Mouse (Mus musculus): ENCODE results near the gene Clptm1. TPM values are rescaled to one million over a fixed set of nuclear protein-coding genes. Genes with fewer than 3 reads are reported as not detected.

Gene Clptm1
- polyA plus RNA-seq, 1 experiment = 158 TPM

GRCm38 (mm10) chr7:19628536-19629360 lies 36.1 kb downstream of the Clptm1 start:
- 2% methylated on average over 57 of the region's 57 CpGs for WGBS
- peak; percentile 77 to 82 for DNase-seq
- no peak overlapping the region for H3K27ac ChIP-seq (ENCODE audit: insufficient read depth, low read length)
- H3K4me3 ChIP-seq (replicated peaks; ENCODE audit: insufficient read depth, low read depth, low read length) = peak overlapping the region; percentile 62
- TF ChIP-seq POLR2A (IDR thresholded peaks at IDR 0.05; ENCODE audit: borderline replicate concordance, insufficient read depth, low read length) (no peak), CTCF (IDR thresholded peaks at IDR 0.05; ENCODE audit: borderline replicate concordance, insufficient read depth, low read depth, low read length) (no peak)
- H3K27me3 ChIP-seq (ENCODE audit: control insufficient read depth, insufficient read depth, low read length) = no peaks in the 10 kb centered on the region
- peaks cover 5% of the 10 kb centered on the region; the same call in 1 of the 2 replicates for H3K4me1 ChIP-seq (ENCODE audit: control insufficient read depth, insufficient read depth, low read length)

- TF ChIP-seq CTCF (IDR thresholded peaks at IDR 0.05; ENCODE audit: borderline replicate concordance, insufficient read depth, low read depth, low read length) = no peak
- no peak for TF ChIP-seq POLR2A (IDR thresholded peaks at IDR 0.05; ENCODE audit: borderline replicate concordance, insufficient read depth, low read length)
- Histone ChIP-seq H3K27me3 (ENCODE audit: control insufficient read depth, insufficient read depth, low read length) (no peaks in the 10 kb centered on the region), H3K4me1 (ENCODE audit: control insufficient read depth, insufficient read depth, low read length) (peaks cover 5% of the 10 kb centered on the region; the same call in 1 of the 2 replicates), H3K27ac (ENCODE audit: insufficient read depth, low read length) (no peak overlapping the region), H3K4me3 (replicated peaks; ENCODE audit: insufficient read depth, low read depth, low read length) (peak overlapping the region; percentile 62)
- 15% methylated on average over 17 of the region's 17 CpGs for WGBS
- DNase-seq = no peak
Measured at GRCm38 (mm10) chr7:19628192-19628535, 36.7 kb downstream of the Clptm1 start.

DNA sequence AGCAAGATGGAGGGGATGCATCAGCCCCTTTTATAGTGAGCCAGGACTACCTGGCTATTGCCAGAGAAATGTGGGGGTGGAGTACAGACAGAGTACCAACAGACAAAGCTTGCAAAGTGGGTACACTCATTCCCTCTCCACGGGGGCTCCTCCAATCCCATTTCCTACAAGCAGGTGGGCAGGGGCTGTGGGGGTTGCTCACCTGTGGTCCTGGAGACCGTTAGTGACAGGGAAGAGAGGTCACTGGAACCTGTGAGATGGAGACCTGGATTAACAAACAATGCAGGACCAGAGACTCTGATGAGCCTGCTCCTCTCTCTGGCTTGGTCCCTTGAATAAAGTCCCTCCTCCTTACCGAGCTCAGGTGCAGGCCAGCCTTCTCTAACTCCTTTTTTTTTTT lies 37.1 kb downstream of the Clptm1 start:
- peaks cover 5% of the 10 kb centered on the region; the same call in 1 of the 2 replicates for H3K4me1 ChIP-seq (ENCODE audit: control insufficient read depth, insufficient read depth, low read length)
- no peak for TF ChIP-seq CTCF (IDR thresholded peaks at IDR 0.05; ENCODE audit: borderline replicate concordance, insufficient read depth, low read depth, low read length)
- no peak for TF ChIP-seq POLR2A (IDR thresholded peaks at IDR 0.05; ENCODE audit: borderline replicate concordance, insufficient read depth, low read length)
- no peak overlapping the region for H3K4me3 ChIP-seq (replicated peaks; ENCODE audit: insufficient read depth, low read depth, low read length)
- no peak for DNase-seq
- 71% methylated on average over 3 of the region's 3 CpGs for WGBS
- no peaks in the 10 kb centered on the region for H3K27me3 ChIP-seq (ENCODE audit: control insufficient read depth, insufficient read depth, low read length)
- H3K27ac ChIP-seq (ENCODE audit: insufficient read depth, low read length) = no peak overlapping the region

DNA sequence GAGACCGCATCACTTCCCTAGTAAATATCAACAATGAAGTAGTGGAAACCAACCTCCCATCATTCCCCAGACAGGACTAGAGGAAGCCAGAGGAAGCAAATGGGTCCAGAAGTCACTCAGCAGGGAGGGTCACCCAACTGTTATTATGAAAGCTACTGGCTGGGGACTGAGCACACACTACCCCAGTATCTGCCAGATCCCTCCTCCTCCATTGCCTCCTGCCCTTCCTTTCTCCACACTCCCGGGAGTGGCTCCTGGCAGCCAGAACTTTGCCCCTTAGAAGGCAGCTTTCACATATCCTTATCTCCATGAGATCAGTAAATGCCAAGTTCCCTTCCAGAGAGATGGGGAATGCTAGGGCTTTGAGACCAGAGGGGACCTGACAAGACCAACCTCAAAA lies 41.4 kb downstream of the Clptm1 start:
- WGBS = 65% methylated on average over 2 of the region's 2 CpGs

GRCm38 (mm10) chr7:19622241-19622640 lies 42.6 kb downstream of the Clptm1 start:
- no peak for TF ChIP-seq POLR2A (IDR thresholded peaks at IDR 0.05; ENCODE audit: borderline replicate concordance, insufficient read depth, low read length)
- TF ChIP-seq CTCF (IDR thresholded peaks at IDR 0.05; ENCODE audit: borderline replicate concordance, insufficient read depth, low read depth, low read length) = no peak
- H3K27ac ChIP-seq (ENCODE audit: insufficient read depth, low read length) = no peak overlapping the region
- 53% methylated on average over 6 of the region's 6 CpGs for WGBS
- no peak for DNase-seq
- H3K27me3 ChIP-seq (ENCODE audit: control insufficient read depth, insufficient read depth, low read length) = no peaks in the 10 kb centered on the region
- no peaks in the 10 kb centered on the region for H3K4me1 ChIP-seq (ENCODE audit: control insufficient read depth, insufficient read depth, low read length)
- no peak overlapping the region for H3K4me3 ChIP-seq (replicated peaks; ENCODE audit: insufficient read depth, low read depth, low read length)

More for the DNA sequence above, 41.4 kb downstream of the Clptm1 start:
- no peak for DNase-seq
- Histone ChIP-seq H3K27me3 (ENCODE audit: control insufficient read depth, insufficient read depth, low read length) (no peaks in the 10 kb centered on the region), H3K27ac (ENCODE audit: insufficient read depth, low read length) (no peak overlapping the region), H3K4me1 (ENCODE audit: control insufficient read depth, insufficient read depth, low read length) (peaks cover 4% of the 10 kb centered on the region; the same call in 1 of the 2 replicates), H3K4me3 (replicated peaks; ENCODE audit: insufficient read depth, low read depth, low read length) (no peak overlapping the region)
- TF ChIP-seq POLR2A (IDR thresholded peaks at IDR 0.05; ENCODE audit: borderline replicate concordance, insufficient read depth, low read length) (no peak), CTCF (IDR thresholded peaks at IDR 0.05; ENCODE audit: borderline replicate concordance, insufficient read depth, low read depth, low read length) (no peak)

DNA sequence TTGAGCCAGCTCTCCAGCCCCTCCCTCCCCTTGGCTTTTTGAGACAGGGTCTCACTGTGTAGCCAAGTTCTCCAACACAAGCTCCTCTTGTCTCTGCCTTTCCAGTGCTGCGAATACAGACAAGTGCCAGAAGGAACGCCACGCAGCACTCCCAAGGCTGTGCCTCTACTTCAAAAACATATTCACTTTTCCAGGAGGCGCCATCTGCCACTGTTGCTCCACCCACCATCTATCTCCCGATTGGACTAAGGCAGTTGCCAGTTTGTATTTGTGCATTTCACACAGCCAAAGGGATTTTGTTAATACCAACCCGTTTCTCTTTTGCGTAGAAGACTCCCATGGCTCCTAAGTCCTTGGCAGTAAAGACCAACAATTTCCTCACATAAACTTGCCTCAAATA lies 44.0 kb downstream of the Clptm1 start:
- DNase-seq = no peak
- TF ChIP-seq CTCF (IDR thresholded peaks at IDR 0.05; ENCODE audit: borderline replicate concordance, insufficient read depth, low read depth, low read length) = no peak
- no peak for TF ChIP-seq POLR2A (IDR thresholded peaks at IDR 0.05; ENCODE audit: borderline replicate concordance, insufficient read depth, low read length)
- H3K4me1 ChIP-seq (ENCODE audit: control insufficient read depth, insufficient read depth, low read length) = no peaks in the 10 kb centered on the region
- H3K27ac ChIP-seq (ENCODE audit: insufficient read depth, low read length) = no peak overlapping the region
- 56% methylated on average over 7 of the region's 7 CpGs for WGBS
- H3K27me3 ChIP-seq (ENCODE audit: control insufficient read depth, insufficient read depth, low read length) = no peaks in the 10 kb centered on the region
- no peak overlapping the region for H3K4me3 ChIP-seq (replicated peaks; ENCODE audit: insufficient read depth, low read depth, low read length)

- no peak overlapping the region for H3K4me3 ChIP-seq (replicated peaks; ENCODE audit: insufficient read depth, low read depth, low read length)
- DNase-seq = peak; percentile 73 to 74
- peak; percentile 83 for TF ChIP-seq CTCF (IDR thresholded peaks at IDR 0.05; ENCODE audit: borderline replicate concordance, insufficient read depth, low read depth, low read length)
- no peak for TF ChIP-seq POLR2A (IDR thresholded peaks at IDR 0.05; ENCODE audit: borderline replicate concordance, insufficient read depth, low read length)
- H3K27me3 ChIP-seq (ENCODE audit: control insufficient read depth, insufficient read depth, low read length) = no peaks in the 10 kb centered on the region
- no peak overlapping the region for H3K27ac ChIP-seq (ENCODE audit: insufficient read depth, low read length)
- WGBS = 8% methylated on average over 35 of the region's 35 CpGs
- H3K4me1 ChIP-seq (ENCODE audit: control insufficient read depth, insufficient read depth, low read length) = no peaks in the 10 kb centered on the region
Measured at GRCm38 (mm10) chr7:19619004-19619801, 45.6 kb downstream of the Clptm1 start.

Data from cerebellum, adult 2 months (tissue).